Mouse (Mus musculus): ENCODE results near the gene 8030474K03Rik. TPM values are rescaled to one million over a fixed set of nuclear protein-coding genes. Genes with fewer than 3 reads are reported as not detected.
"Not testable (repeated sequence)": the region's sequence is repeated elsewhere in the genome, so short reads cannot be mapped to it uniquely, and the experiment has no call there.

The 8030474K03Rik gene
- polyA plus RNA-seq, 1 experiment from 2014 or later: not detected

GRCm38 (mm10) chrX:101791551-101791950, 2.9 kb upstream of the 8030474K03Rik start:
- ATAC-seq (ENCODE audit: low FRiP score) (no peak), DNase-seq (ENCODE audit: low spot score) (peak; percentile 64)
- Histone ChIP-seq H3K36me3 (ENCODE audit: control insufficient read depth, insufficient read depth, low read length) (no peaks in the 10 kb centered on the region), H3K9me3 (ENCODE audit: control insufficient read depth, low read length) (no peaks in the 10 kb centered on the region), H3K27ac (ENCODE audit: low read depth, low read length) (no peak overlapping the region), H3K4me3 (ENCODE audit: low read depth, low read length) (no peak overlapping the region), H3K9ac (ENCODE audit: low read depth, low read length) (no peak overlapping the region), H3K27me3 (ENCODE audit: control insufficient read depth, insufficient read depth, low read length) (0 out of 2 replicates have a peak, but pooled peaks cover 2% of the 10 kb centered on the region), H3K4me1 (replicated peaks; ENCODE audit: control insufficient read depth, insufficient read depth, low read length) (no peaks in the 10 kb centered on the region), H3K4me2 (replicated peaks; ENCODE audit: low read depth, low read length) (no peak overlapping the region)
- 44% methylated on average over 4 of the region's 4 CpGs for WGBS

- Histone ChIP-seq H3K4me1 (replicated peaks; ENCODE audit: control insufficient read depth, insufficient read depth, low read length) (no peaks in the 10 kb centered on the region), H3K36me3 (ENCODE audit: control insufficient read depth, insufficient read depth, low read length) (no peaks in the 10 kb centered on the region), H3K27me3 (ENCODE audit: control insufficient read depth, insufficient read depth, low read length) (no peaks in the 10 kb centered on the region), H3K4me3 (ENCODE audit: low read depth, low read length) (no peak overlapping the region), H3K27ac (ENCODE audit: low read depth, low read length) (no peak overlapping the region), H3K9ac (ENCODE audit: low read depth, low read length) (no peak overlapping the region), H3K4me2 (replicated peaks; ENCODE audit: low read depth, low read length) (no peak overlapping the region), H3K9me3 (ENCODE audit: control insufficient read depth, low read length) (no peaks in the 10 kb centered on the region)
- ATAC-seq (ENCODE audit: low FRiP score) (no peak), DNase-seq (ENCODE audit: low spot score) (peak; percentile 27)
- 29% methylated on average over 2 of the region's 2 CpGs for WGBS
Measured at GRCm38 (mm10) chrX:101805512-101805911, 11.1 kb downstream of the 8030474K03Rik start.

GRCm38 (mm10) chrX:101811750-101812149, 17.3 kb downstream of the 8030474K03Rik start:
- H3K4me2 ChIP-seq (replicated peaks; ENCODE audit: low read depth, low read length): no peak overlapping the region
- no peak for DNase-seq (ENCODE audit: low spot score)
- H3K4me1 ChIP-seq (replicated peaks; ENCODE audit: control insufficient read depth, insufficient read depth, low read length): no peaks in the 10 kb centered on the region
- no peak overlapping the region for H3K27ac ChIP-seq (ENCODE audit: low read depth, low read length)
- no peak overlapping the region for H3K9ac ChIP-seq (ENCODE audit: low read depth, low read length)
- ATAC-seq (ENCODE audit: low FRiP score): no peak
- WGBS: 72% methylated on average over 3 of the region's 3 CpGs
- no peak overlapping the region for H3K4me3 ChIP-seq (ENCODE audit: low read depth, low read length)
- no peaks in the 10 kb centered on the region for H3K36me3 ChIP-seq (ENCODE audit: control insufficient read depth, insufficient read depth, low read length)
- H3K27me3 ChIP-seq (ENCODE audit: control insufficient read depth, insufficient read depth, low read length): no peaks in the 10 kb centered on the region; the same call in 1 of the 2 replicates
- H3K9me3 ChIP-seq (ENCODE audit: control insufficient read depth, low read length): no peaks in the 10 kb centered on the region

- WGBS: 56% methylated on average over 1 of the region's 1 CpGs
- Histone ChIP-seq H3K36me3 (ENCODE audit: control insufficient read depth, insufficient read depth, low read length) (no peaks in the 10 kb centered on the region), H3K27ac (ENCODE audit: low read depth, low read length) (no peak overlapping the region), H3K4me2 (replicated peaks; ENCODE audit: low read depth, low read length) (no peak overlapping the region), H3K9me3 (ENCODE audit: control insufficient read depth, low read length) (no peaks in the 10 kb centered on the region), H3K27me3 (ENCODE audit: control insufficient read depth, insufficient read depth, low read length) (no peaks in the 10 kb centered on the region; the same call in 1 of the 2 replicates), H3K4me3 (ENCODE audit: low read depth, low read length) (no peak overlapping the region), H3K4me1 (replicated peaks; ENCODE audit: control insufficient read depth, insufficient read depth, low read length) (no peaks in the 10 kb centered on the region), H3K9ac (ENCODE audit: low read depth, low read length) (no peak overlapping the region)
- peak; percentile 10 for DNase-seq (ENCODE audit: low spot score)
- no peak for ATAC-seq (ENCODE audit: low FRiP score)
Measured at GRCm38 (mm10) chrX:101819163-101819562, 24.7 kb downstream of the 8030474K03Rik start.

- not testable (repeated sequence) for DNase-seq (ENCODE audit: low spot score); H3K36me3 ChIP-seq (ENCODE audit: control insufficient read depth, insufficient read depth, low read length); H3K4me3 ChIP-seq (ENCODE audit: low read depth, low read length); H3K9ac ChIP-seq (ENCODE audit: low read depth, low read length); ATAC-seq (ENCODE audit: low FRiP score); H3K4me1 ChIP-seq (replicated peaks; ENCODE audit: control insufficient read depth, insufficient read depth, low read length); H3K27ac ChIP-seq (ENCODE audit: low read depth, low read length); H3K4me2 ChIP-seq (replicated peaks; ENCODE audit: low read depth, low read length); H3K27me3 ChIP-seq (ENCODE audit: control insufficient read depth, insufficient read depth, low read length); H3K9me3 ChIP-seq (ENCODE audit: control insufficient read depth, low read length)
Measured at GRCm38 (mm10) chrX:101819980-101820379, 25.5 kb downstream of the 8030474K03Rik start.

GRCm38 (mm10) chrX:101847191-101847795, 52.8 kb downstream of the 8030474K03Rik start:
- H3K36me3 ChIP-seq (ENCODE audit: control insufficient read depth, insufficient read depth, low read length): no peaks in the 10 kb centered on the region
- 47% methylated on average over 5 of the region's 5 CpGs for WGBS
- ATAC-seq (ENCODE audit: low FRiP score): no peak

More at GRCm38 (mm10) chrX:101847191-101847795, 52.8 kb downstream of the 8030474K03Rik start:
- Histone ChIP-seq H3K27ac (ENCODE audit: low read depth, low read length) (no peak overlapping the region), H3K4me1 (replicated peaks; ENCODE audit: control insufficient read depth, insufficient read depth, low read length) (no peaks in the 10 kb centered on the region), H3K4me3 (ENCODE audit: low read depth, low read length) (no peak overlapping the region), H3K9ac (ENCODE audit: low read depth, low read length) (no peak overlapping the region), H3K27me3 (ENCODE audit: control insufficient read depth, insufficient read depth, low read length) (peaks cover 30% of the 10 kb centered on the region), H3K9me3 (ENCODE audit: control insufficient read depth, low read length) (no peaks in the 10 kb centered on the region), H3K4me2 (replicated peaks; ENCODE audit: low read depth, low read length) (no peak overlapping the region)
- DNase-seq (ENCODE audit: low spot score): no peak

Other genes starting within 250 kb of the 8030474K03Rik start
- gene Ogt, start 154.6 kb upstream of the 8030474K03Rik start, polyA plus RNA-seq (2014; fragmentation: Nextera tagmentation; extraction: Ambion mirVana): 244 and 256 TPM in 2 replicates
- gene Cxcr3, start 60.4 kb upstream of the 8030474K03Rik start, polyA plus RNA-seq (2014; fragmentation: Nextera tagmentation; extraction: Ambion mirVana): 0.28 TPM in 1 of 2 replicates, not detected in the other
- not detected in 2 replicates for gene Gm4779, start 233 bp upstream of the 8030474K03Rik start, polyA plus RNA-seq (2014; fragmentation: Nextera tagmentation; extraction: Ambion mirVana)
- 9.7 and 11.8 TPM in 2 replicates for gene Nhsl2, start 54.7 kb downstream of the 8030474K03Rik start, polyA plus RNA-seq (2014; fragmentation: Nextera tagmentation; extraction: Ambion mirVana)